Mouse (Mus musculus): ENCODE measurements around the gene Lig3. TPM values are rescaled to one million over a fixed set of nuclear protein-coding genes. Genes with fewer than 3 reads are reported as not detected.
A peak's percentile ranks its signal among the peaks of the same experiment; 100 is the strongest.

Gene Lig3
- polyA plus RNA-seq, 2 experiments, result 6.3 to 8.3 TPM

- Histone ChIP-seq H3K4me2 (ENCODE audit: low read depth) (no peak overlapping the region), H3K27ac (no peak overlapping the region), H3K9ac (replicated peaks) (no peak overlapping the region), H3K27me3 (ENCODE audit: control insufficient read depth, insufficient read depth, low read length) (no peaks in the 10 kb centered on the region), H3K9me3 (ENCODE audit: control insufficient read depth, low read length) (no peaks in the 10 kb centered on the region), H3K36me3 (replicated peaks; ENCODE audit: control insufficient read depth, insufficient read depth, low read depth) (peaks cover 43% of the 10 kb centered on the region), H3K4me1 (replicated peaks; ENCODE audit: control insufficient read depth in 2 of 2, insufficient read depth in 2 of 2, low read length in 1 of 2) (no peaks in the 10 kb centered on the region), H3K4me3 (ENCODE audit: insufficient read depth in 1 of 2, low read depth in 2 of 2, low read length in 2 of 2) (no peak overlapping the region)
- TF ChIP-seq EP300 (IDR thresholded peaks at IDR 0.05; ENCODE audit: low read depth), result no peak
- TF ChIP-seq CTCF (IDR thresholded peaks at IDR 0.05; ENCODE audit: low read depth), result no peak
- WGBS (ENCODE audit: insufficient replicate concordance), result 72% methylated on average over 3 of the region's 3 CpGs
- DNase-seq (ENCODE audit: low read depth in 3 of 3, low spot score in 3 of 3) (no peak), ATAC-seq (ENCODE audit: insufficient read depth) (no peak)
These were observed 26.5 kb downstream of the Lig3 start for GRCm38 (mm10) chr11:82807370-82807769.

- Histone ChIP-seq H3K9me3 (ENCODE audit: control insufficient read depth, low read length) (no peaks in the 10 kb centered on the region), H3K36me3 (replicated peaks; ENCODE audit: control insufficient read depth, insufficient read depth, low read depth) (peaks cover 40% of the 10 kb centered on the region), H3K9ac (replicated peaks) (no peak overlapping the region), H3K4me3 (ENCODE audit: insufficient read depth in 1 of 2, low read depth in 2 of 2, low read length in 2 of 2) (no peak overlapping the region), H3K4me1 (replicated peaks; ENCODE audit: control insufficient read depth in 2 of 2, insufficient read depth in 2 of 2, low read length in 1 of 2) (no peaks in the 10 kb centered on the region), H3K27ac (no peak overlapping the region), H3K27me3 (ENCODE audit: control insufficient read depth, insufficient read depth, low read length) (no peaks in the 10 kb centered on the region), H3K4me2 (ENCODE audit: low read depth) (no peak overlapping the region)
- TF ChIP-seq CTCF (IDR thresholded peaks at IDR 0.05; ENCODE audit: low read depth) (no peak), EP300 (IDR thresholded peaks at IDR 0.05; ENCODE audit: low read depth) (no peak)
- ATAC-seq (ENCODE audit: insufficient read depth) (no peak), DNase-seq (ENCODE audit: low read depth in 3 of 3, low spot score in 3 of 3) (no peak)
- 88% methylated on average over 5 of the region's 5 CpGs for WGBS (ENCODE audit: insufficient replicate concordance)
These were observed 27.6 kb downstream of the Lig3 start for GRCm38 (mm10) chr11:82808485-82808884.

GRCm38 (mm10) chr11:82819350-82819749 lies 38.4 kb downstream of the Lig3 start:
- peak; percentile 67 to 76 (median 69) for DNase-seq (ENCODE audit: low read depth in 3 of 3, low spot score in 3 of 3)
- WGBS (ENCODE audit: insufficient replicate concordance), result 27% methylated on average over 4 of the region's 4 CpGs
- no peak overlapping the region for H3K4me3 ChIP-seq (ENCODE audit: insufficient read depth in 1 of 2, low read depth in 2 of 2, low read length in 2 of 2)
- peaks cover 7% of the 10 kb centered on the region for H3K36me3 ChIP-seq (replicated peaks; ENCODE audit: control insufficient read depth, insufficient read depth, low read depth)
- peaks cover 0 to 13% of the 10 kb centered on the region in 2 experiments; a peak in 3 of 4 replicates for H3K4me1 ChIP-seq (replicated peaks; ENCODE audit: control insufficient read depth in 2 of 2, insufficient read depth in 2 of 2, low read length in 1 of 2)
- ATAC-seq (ENCODE audit: insufficient read depth), result peak; percentile 65; the same call in 1 of the 2 replicates
- no peak overlapping the region for H3K4me2 ChIP-seq (ENCODE audit: low read depth)
- H3K27me3 ChIP-seq (ENCODE audit: control insufficient read depth, insufficient read depth, low read length), result no peaks in the 10 kb centered on the region
- TF ChIP-seq EP300 (IDR thresholded peaks at IDR 0.05; ENCODE audit: low read depth) (no peak), CTCF (IDR thresholded peaks at IDR 0.05; ENCODE audit: low read depth) (peak; percentile 96)
- no peaks in the 10 kb centered on the region for H3K9me3 ChIP-seq (ENCODE audit: control insufficient read depth, low read length)
- H3K9ac ChIP-seq (replicated peaks), result no peak overlapping the region
- H3K27ac ChIP-seq, result no peak overlapping the region

GRCm38 (mm10) chr11:82820788-82821456 lies 40.0 kb downstream of the Lig3 start:
- no peak for TF ChIP-seq CTCF (IDR thresholded peaks at IDR 0.05; ENCODE audit: low read depth)
- TF ChIP-seq EP300 (IDR thresholded peaks at IDR 0.05; ENCODE audit: low read depth), result no peak
- WGBS (ENCODE audit: insufficient replicate concordance), result 76% methylated on average over 13 of the region's 13 CpGs
- peaks cover 0 to 17% of the 10 kb centered on the region in 2 experiments; a peak in 3 of 4 replicates for H3K4me1 ChIP-seq (replicated peaks; ENCODE audit: control insufficient read depth in 2 of 2, insufficient read depth in 2 of 2, low read length in 1 of 2)
- H3K36me3 ChIP-seq (replicated peaks; ENCODE audit: control insufficient read depth, insufficient read depth, low read depth), result peaks cover 7% of the 10 kb centered on the region
- ATAC-seq (ENCODE audit: insufficient read depth), result peak; percentile 27
- H3K9me3 ChIP-seq (ENCODE audit: control insufficient read depth, low read length), result no peaks in the 10 kb centered on the region
- no peak overlapping the region for H3K9ac ChIP-seq (replicated peaks)
- H3K27ac ChIP-seq, result no peak overlapping the region; the same call in 1 of the 2 replicates
- no peaks in the 10 kb centered on the region for H3K27me3 ChIP-seq (ENCODE audit: control insufficient read depth, insufficient read depth, low read length)
- no peak for DNase-seq (ENCODE audit: low read depth in 3 of 3, low spot score in 3 of 3)
- H3K4me3 ChIP-seq (ENCODE audit: insufficient read depth in 1 of 2, low read depth in 2 of 2, low read length in 2 of 2), result no peak overlapping the region
- H3K4me2 ChIP-seq (ENCODE audit: low read depth), result no peak overlapping the region

- H3K4me2 ChIP-seq (ENCODE audit: low read depth), result no peak overlapping the region
- no peaks in the 10 kb centered on the region for H3K9me3 ChIP-seq (ENCODE audit: control insufficient read depth, low read length)
- TF ChIP-seq CTCF (IDR thresholded peaks at IDR 0.05; ENCODE audit: low read depth), result no peak
- no peak overlapping the region for H3K9ac ChIP-seq (replicated peaks)
- no peak for DNase-seq (ENCODE audit: low read depth in 3 of 3, low spot score in 3 of 3)
- peaks cover 0 to 17% of the 10 kb centered on the region in 2 experiments for H3K4me1 ChIP-seq (replicated peaks; ENCODE audit: control insufficient read depth in 2 of 2, insufficient read depth in 2 of 2, low read length in 1 of 2)
- no peak for ATAC-seq (ENCODE audit: insufficient read depth)
- H3K27ac ChIP-seq, result no peak overlapping the region
- H3K4me3 ChIP-seq (ENCODE audit: insufficient read depth in 1 of 2, low read depth in 2 of 2, low read length in 2 of 2), result no peak overlapping the region
- H3K36me3 ChIP-seq (replicated peaks; ENCODE audit: control insufficient read depth, insufficient read depth, low read depth), result peaks cover 4% of the 10 kb centered on the region; the same call in 1 of the 2 replicates
- H3K27me3 ChIP-seq (ENCODE audit: control insufficient read depth, insufficient read depth, low read length), result no peaks in the 10 kb centered on the region
These were observed 45.9 kb downstream of the Lig3 start for GRCm38 (mm10) chr11:82826818-82827217.

All from liver, embryonic 14.5 days (tissue).